Mouse (Mus musculus): ENCODE measurements around the gene Slc43a3.
A peak's percentile ranks its signal among the peaks of the same experiment; 100 is the strongest.

The Slc43a3 gene

GRCm38 (mm10) chr2:84937491-84938150 lies 1.2 kb downstream of the Slc43a3 start:
- DNase-seq, result no peak

GRCm38 (mm10) chr2:84938249-84938946 lies 2.0 kb downstream of the Slc43a3 start:
- DNase-seq, result no peak

- DNase-seq, result no peak
These were observed 2.9 kb downstream of the Slc43a3 start for GRCm38 (mm10) chr2:84939306-84939705.

- no peak for DNase-seq
These were observed 3.3 kb downstream of the Slc43a3 start for GRCm38 (mm10) chr2:84939711-84940110.

- no peak for DNase-seq
These were observed 5.0 kb downstream of the Slc43a3 start for GRCm38 (mm10) chr2:84941332-84941731.

- DNase-seq, result no peak
These were observed 5.4 kb downstream of the Slc43a3 start for GRCm38 (mm10) chr2:84941795-84942194.

GRCm38 (mm10) chr2:84947154-84947771 lies 10.9 kb downstream of the Slc43a3 start:
- no peak for DNase-seq

GRCm38 (mm10) chr2:84948252-84948651 lies 11.9 kb downstream of the Slc43a3 start:
- no peak for DNase-seq

- DNase-seq, result no peak
These were observed 12.3 kb downstream of the Slc43a3 start for GRCm38 (mm10) chr2:84948721-84949120.

GRCm38 (mm10) chr2:84951027-84951426 lies 14.6 kb downstream of the Slc43a3 start:
- DNase-seq, result no peak

- no peak for DNase-seq
These were observed 15.9 kb downstream of the Slc43a3 start for GRCm38 (mm10) chr2:84952251-84952650.

GRCm38 (mm10) chr2:84952693-84953092 lies 16.3 kb downstream of the Slc43a3 start:
- no peak for DNase-seq

- DNase-seq, result no peak
These were observed 19.1 kb downstream of the Slc43a3 start for GRCm38 (mm10) chr2:84955435-84955834.

GRCm38 (mm10) chr2:84956274-84956673 lies 19.9 kb downstream of the Slc43a3 start:
- peak; percentile 39 for DNase-seq

- DNase-seq, result no peak
These were observed 22.3 kb downstream of the Slc43a3 start for GRCm38 (mm10) chr2:84958588-84959264.

- DNase-seq, result no peak
These were observed 24.9 kb downstream of the Slc43a3 start for GRCm38 (mm10) chr2:84961300-84961699.

GRCm38 (mm10) chr2:84961901-84962300 lies 25.5 kb downstream of the Slc43a3 start:
- no peak for DNase-seq

GRCm38 (mm10) chr2:84962906-84963507 lies 26.6 kb downstream of the Slc43a3 start:
- DNase-seq, result peak; percentile 23

GRCm38 (mm10) chr2:84964111-84964801 lies 27.9 kb downstream of the Slc43a3 start:
- no peak for DNase-seq

GRCm38 (mm10) chr2:84967318-84967991 lies 31.1 kb downstream of the Slc43a3 start:
- DNase-seq, result no peak

GRCm38 (mm10) chr2:84975580-84975979 lies 39.2 kb downstream of the Slc43a3 start:
- no peak for DNase-seq

- no peak for DNase-seq
These were observed 43.8 kb downstream of the Slc43a3 start, which contains the start of gene Prg2 for GRCm38 (mm10) chr2:84980188-84980587. Gene Prg2, plus strand, starts transcription at chr2:84980461.
